Mouse (Mus musculus): ENCODE data around the gene Zcchc24.

Gene Zcchc24

DNA sequence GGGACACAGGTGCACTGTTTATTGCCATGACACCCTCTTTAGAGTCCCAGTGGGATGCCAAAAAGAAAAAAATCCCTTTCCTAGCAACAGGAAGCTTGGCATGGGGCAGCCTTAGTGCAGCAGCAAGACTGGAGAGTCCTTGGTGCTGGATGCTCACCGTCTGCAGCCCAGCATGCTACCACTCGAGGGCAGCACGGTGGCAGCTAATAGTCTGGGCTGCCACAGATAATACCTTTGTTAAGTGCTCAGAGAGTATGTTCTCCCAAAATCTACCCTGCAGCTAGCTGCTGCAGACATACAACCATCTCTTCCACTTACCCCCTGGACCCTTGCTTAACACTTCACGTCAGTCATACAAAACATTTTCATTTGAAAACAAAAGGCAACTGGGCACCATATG, 55.4 kb downstream of the Zcchc24 start:
- peak; percentile 49 for DNase-seq

- no peak for DNase-seq
These were observed 57.2 kb downstream of the Zcchc24 start for GRCm38 (mm10) chr14:25711602-25712001.

- DNase-seq: no peak
These were observed 57.7 kb downstream of the Zcchc24 start for GRCm38 (mm10) chr14:25711177-25711576.

DNA sequence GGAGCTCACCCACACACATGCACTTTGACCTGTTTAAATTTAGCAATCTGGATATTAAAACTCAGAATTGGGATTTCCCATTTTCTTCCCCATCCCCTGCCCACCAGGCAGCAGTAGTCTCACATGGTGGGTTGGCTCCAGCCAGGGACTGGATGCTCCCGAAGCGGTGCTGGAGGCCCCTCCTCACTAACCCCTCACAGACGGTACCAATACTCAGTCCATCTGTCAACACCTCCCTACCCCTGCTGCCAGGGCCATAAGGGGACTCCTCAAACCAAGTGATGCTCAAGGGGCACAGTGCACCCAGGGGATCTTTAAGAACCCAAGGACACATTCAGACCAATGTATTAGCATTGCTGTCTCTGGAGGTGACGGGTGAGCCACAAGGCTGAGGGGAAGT, 58.2 kb downstream of the Zcchc24 start:
- DNase-seq: no peak

DNA sequence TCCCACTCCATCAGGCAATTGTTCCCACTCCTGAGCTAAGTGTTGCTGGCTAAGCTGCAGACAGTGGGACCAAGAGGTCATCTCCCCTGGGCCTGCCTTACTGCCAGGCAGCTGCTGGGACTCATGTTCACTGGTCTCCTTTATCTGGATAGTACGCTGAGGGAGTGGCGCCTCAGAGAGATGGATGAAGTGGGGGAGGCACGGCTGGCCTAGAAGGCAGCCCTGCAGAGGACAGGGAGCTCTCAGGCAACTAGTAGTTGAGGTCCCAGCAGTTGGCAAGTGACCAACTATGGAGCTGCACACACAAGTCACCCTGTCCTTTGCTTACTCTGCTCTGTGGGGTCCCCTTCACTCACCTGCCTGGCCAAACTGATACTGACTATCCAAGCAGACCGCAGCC, 58.8 kb downstream of the Zcchc24 start:
- DNase-seq: no peak

GRCm38 (mm10) chr14:25708917-25709316, 59.9 kb downstream of the Zcchc24 start:
- no peak for DNase-seq

DNA sequence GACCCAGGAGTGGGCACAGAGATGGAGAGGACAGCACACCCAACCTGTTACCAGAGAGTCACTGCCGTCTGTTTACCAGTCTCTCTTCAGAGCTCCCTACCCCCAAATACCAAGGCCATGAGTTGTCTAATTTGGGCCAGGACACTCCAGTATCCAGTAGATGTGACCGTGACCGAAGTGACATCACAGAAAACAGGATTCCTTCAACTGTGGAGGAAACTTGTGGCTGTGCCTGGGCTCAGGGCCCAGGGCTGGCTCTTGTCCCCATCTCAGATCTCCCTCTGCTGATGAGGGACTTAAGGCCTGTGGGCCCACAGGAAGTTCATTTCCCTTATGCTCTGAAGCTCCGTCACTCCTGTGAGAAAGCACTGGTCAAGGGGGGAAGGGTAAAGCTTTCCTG, 60.4 kb downstream of the Zcchc24 start:
- DNase-seq: no peak

DNA sequence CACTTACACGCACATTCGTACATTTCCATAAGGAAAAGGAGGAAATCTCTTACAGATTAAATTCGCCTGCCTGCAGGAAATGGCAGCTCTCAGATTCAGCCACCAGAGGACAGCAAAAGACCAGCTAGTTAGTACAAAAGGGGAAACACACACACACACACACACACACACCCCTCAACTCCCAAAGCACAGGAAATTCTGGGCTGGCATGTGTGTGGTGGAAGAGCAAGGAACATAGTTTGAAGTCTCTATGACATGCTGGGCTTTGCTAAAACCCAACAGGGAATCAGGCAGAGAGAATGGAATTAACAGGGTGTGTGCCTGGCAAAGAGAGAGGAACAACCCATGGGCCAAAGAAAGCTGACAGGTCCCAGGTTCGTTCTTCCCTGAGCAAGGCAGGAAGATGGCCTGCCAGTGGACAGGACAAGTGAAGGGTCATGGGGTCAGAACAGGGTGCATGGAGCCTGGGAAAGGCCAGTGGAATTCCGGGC, 61.1 kb downstream of the Zcchc24 start:
- peak; percentile 72 for DNase-seq

DNA sequence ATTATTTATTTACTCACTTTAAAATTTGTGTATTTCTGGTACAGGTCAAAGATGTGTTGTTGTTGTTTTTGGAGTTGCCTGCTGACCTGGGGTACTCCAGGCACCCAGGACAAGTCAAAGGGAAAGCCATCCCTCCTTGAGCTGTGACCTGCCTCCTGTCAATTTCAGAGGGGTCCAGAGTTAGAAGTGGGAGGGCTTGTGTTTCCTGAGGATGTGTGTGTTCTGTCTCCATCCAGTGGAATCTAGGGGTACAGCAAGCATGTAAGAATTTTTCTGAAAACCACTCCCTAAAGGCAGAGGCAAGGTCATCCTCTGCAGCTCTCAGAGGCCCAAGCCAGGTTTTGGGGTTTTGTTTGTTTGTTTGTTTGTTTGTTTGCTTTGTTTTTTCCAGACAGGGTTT, 66.9 kb downstream of the Zcchc24 start:
- DNase-seq: peak; percentile 51

GRCm38 (mm10) chr14:25696356-25696755, 72.5 kb downstream of the Zcchc24 start:
- DNase-seq: no peak

GRCm38 (mm10) chr14:25695059-25695458, 73.8 kb downstream of the Zcchc24 start:
- peak; percentile 27 for DNase-seq

DNA sequence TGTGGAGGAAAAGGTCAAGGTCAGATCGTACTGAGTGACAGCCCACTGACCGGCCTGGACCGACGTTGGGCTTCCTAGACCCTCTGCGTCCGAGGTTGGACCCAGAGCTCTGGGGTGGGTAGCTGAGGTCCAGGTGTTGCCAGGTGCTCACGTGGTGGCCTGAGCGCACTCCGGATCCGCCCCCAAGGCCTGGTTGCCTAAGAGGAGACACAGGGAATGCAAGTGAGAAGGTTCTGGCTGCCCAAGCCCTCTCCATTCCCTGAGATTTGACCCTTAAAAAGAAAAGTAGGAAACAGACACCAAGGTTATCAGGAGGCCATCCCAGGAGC, 74.3 kb downstream of the Zcchc24 start:
- DNase-seq: peak; percentile 25

GRCm38 (mm10) chr14:25693888-25694568, 74.8 kb downstream of the Zcchc24 start, which contains the start of gene Ppif:
Gene Ppif (plus strand): TSS chr14:25694154.
- DNase-seq: peak; percentile 99

GRCm38 (mm10) chr14:25693271-25693887, 75.5 kb downstream of the Zcchc24 start:
- no peak for DNase-seq

DNA sequence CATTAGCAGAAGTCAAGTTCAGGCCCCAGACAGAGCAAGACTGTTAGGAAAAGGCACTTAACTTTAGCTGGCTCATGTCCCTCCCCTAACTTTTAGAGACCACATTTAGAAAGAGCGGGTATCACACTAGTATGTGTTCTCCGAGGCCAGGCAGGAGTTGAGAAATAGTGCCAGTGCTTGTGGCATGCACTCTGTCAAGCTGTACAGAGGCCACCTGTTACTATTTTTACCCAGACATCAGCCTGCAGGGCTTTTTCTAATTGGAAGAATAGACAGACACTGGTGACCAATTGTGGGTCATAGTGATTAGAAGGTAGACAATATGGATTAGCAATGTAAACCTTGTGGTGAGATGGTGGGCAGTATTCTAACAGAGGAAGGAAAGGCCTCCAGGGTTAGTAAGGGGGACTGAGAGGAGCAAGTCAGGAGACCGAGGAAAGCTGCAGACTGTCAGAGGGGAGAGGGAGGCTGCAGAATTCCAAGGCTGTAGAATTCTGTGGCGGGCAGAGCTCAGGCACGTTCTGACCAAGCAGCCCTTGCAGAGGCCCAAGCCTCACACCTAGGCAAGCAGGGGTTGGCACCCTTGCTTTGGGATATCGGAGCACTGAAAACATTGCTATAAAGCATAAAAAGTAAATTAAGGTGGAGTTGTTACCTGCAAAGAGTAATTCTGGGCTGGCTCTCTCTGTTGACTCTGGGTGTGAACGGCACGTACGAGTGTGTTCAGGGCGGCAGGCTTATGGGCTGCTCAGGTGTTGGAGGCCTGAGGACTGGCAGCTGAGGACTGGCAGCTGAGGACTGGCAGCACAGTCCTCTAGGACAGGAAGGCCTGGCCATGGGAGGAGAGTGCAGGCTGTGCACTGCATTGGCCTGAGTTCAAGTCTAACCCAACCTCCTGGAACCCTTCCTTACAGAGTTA, 81.6 kb downstream of the Zcchc24 start:
- DNase-seq: no peak

- no peak for DNase-seq
These were observed 82.5 kb downstream of the Zcchc24 start for GRCm38 (mm10) chr14:25686216-25686945.

DNA sequence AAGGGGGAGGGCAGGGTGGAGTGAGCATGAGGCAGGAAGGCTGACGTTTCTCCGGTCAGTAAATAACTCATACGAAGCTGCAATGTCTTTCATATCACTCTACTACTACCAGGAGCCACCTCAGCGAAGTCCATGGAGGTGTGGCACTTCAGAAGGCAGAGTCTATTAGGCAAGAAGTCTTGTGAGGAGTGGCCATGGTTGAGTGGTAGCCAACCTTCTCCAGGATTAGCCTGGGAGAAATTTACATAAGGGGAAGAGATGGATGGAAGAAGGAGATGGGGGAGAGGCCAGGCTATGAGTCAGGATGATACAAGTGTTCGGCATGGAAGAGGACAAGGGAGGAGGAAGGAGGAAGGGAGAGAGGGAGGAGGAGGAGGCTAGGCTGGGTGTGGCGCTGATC, 86.8 kb downstream of the Zcchc24 start:
- no peak for DNase-seq

- no peak for DNase-seq
These were observed 89.2 kb downstream of the Zcchc24 start for GRCm38 (mm10) chr14:25679625-25680024.

GRCm38 (mm10) chr14:25667587-25667986, 101.3 kb downstream of the Zcchc24 start:
- no peak for DNase-seq

DNA sequence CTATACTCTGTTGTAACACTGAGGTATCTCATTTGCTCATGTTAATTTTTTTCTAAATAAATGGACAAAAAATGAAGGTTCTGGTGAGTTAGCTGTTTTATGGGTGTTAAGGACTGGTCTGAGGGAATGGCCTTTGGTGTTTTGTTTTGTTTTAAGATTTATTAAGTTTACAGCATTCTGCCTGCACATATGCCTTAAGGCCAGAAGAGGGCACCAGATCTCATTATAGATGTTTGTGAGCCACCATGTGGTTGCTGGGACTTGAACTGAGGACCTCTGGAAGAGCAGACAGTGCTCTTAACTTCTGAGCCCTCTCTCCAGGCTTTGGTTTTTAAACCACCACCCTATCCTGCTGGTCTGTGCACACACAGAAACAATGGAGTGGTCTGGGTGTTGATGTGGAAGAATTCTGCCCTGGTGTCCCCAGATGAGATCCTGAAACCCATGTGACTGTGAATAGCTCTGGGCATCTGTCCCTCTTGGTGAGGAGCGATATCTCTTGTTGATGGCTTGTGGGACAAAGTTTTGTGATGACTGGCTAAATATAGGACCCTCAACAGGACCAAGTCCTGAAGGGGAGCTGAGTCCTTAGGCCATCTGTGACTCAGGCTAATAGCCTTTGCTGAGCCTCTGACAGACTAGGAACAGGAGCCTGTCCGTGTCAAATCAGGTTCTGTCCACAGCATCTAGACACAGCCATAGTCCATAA, 102.0 kb downstream of the Zcchc24 start:
- no peak for DNase-seq

GRCm38 (mm10) chr14:25665314-25665970, 103.4 kb downstream of the Zcchc24 start:
- DNase-seq: no peak

DNA sequence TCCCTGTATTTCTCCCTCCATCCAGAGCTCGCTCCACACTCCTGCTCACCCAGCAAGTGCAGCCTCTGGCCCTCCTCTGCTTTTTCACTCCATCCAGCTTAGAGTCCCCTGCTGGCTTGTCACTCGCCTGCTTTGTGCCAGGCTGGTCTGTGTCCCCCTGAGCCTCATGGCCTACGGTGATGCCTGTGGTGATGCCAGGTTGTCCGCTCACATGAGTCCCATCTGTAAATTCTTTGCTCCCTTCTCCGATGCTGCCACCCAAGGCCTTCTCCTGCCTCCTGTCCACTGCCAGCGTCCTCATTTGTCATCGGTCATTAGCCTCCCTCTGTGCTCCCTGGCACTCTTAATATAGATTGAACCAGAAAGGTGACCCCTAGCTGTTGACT, 104.5 kb downstream of the Zcchc24 start:
- no peak for DNase-seq

Data from thymus, postnatal 25 days (tissue).